Mouse (Mus musculus) embryonic stem cell, embryonic (primary cell): ENCODE data around the gene Lsm2.
"Not testable (repeated sequence)": the region's sequence is repeated elsewhere in the genome, so short reads cannot be mapped to it uniquely, and the experiment has no call there.

Source experiments
- CTCF ChIA-PET, 4 experiments: fragments of 300-600 bp in 2 of 4; fragments of 350-600 bp in 2 of 4; sonication (Branson Sonifier 250); formaldehyde crosslinking; loops; one replicate each; lab custom pipeline; 2022; ENCODE audit warnings: inconsistent platforms in 2 of 4; lab: Charles Lee
- POLR2A ChIA-PET, 4 experiments: fragments of 300-600 bp in 2 of 4; fragments of 350-600 bp in 2 of 4; sonication (Branson Sonifier 250); formaldehyde crosslinking; loops; one replicate each; lab custom pipeline; 2022; ENCODE audit warnings: antibody characterized with exemption in 4 of 4, inconsistent platforms in 1 of 4; lab: Charles Lee

The Lsm2 gene

GRCm38 (mm10) chr17:34951636-34952377 is 29.9 kb upstream of the Lsm2 start:
- POLR2A ChIA-PET = interaction anchor here (0.6 to 9.1 kb wide), 193 partner anchors 9 to 1043 kb away, joined by 3 to 216 read pairs (median 5); partner anchors contain the start of genes Agpat1 (in 3 of the 4), H2-DMa (in 3 of the 4), Hspa1a (in 3 of the 4) and Hspa1l (in 3 of the 4)
- CTCF ChIA-PET = interaction anchor here in 3 of 4 experiments (0.6 to 1.9 kb wide), 48 partner anchors 11 to 581 kb away, joined by 3 to 13 read pairs (median 4); partner anchors contain the start of genes Lsm2 (in 2 of the 3), Neu1 (in 2 of the 3), Atf6b (in 1 of the 3) and C2 (in 1 of the 3)

DNA sequence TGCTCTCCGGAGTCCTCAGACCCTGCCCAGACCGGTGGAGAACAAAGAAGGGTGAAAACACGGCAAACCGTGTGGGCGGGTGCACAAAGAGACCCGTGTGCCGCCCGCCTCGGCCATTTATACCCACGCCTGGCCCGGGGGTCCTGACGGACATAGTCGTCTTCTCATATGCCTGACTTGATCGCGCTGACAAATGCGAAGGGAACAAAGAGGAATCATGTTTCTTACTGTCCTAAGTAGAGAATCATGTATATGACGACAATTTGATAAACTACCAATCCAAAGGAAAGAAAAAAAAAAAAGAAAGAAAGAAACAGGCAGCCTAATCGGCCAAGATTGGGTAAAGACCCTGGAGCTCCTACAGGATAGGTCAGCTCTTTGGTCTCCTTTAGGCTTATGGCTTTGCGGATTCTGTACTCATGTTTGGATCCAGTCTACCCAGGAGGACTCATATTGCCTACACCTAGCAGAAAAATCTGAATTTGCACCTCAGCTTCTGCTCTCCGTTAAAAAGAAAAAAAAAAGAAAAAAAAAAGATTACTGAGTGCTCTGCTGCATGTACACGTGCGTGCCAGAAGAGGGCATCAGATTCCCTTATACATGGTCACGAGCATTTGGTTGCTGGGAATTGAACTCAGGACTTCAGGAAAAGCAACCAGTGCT is 29.2 kb upstream of the Lsm2 start:
- ChIA-PET POLR2A (interaction anchor here (0.6 to 9.1 kb wide), 212 partner anchors 10 to 1044 kb away, joined by 3 to 216 read pairs (median 4); partner anchors contain the start of genes Atf6b (in 3 of the 4), D17H6S53E (in 3 of the 4), Ehmt2 (in 3 of the 4) and Hspa1a (in 3 of the 4)), CTCF (interaction anchor here (0.6 to 1.7 kb wide), 53 partner anchors 11 to 1076 kb away, joined by 3 to 13 read pairs (median 4); partner anchors contain the start of genes Lsm2 (in 2 of the 4), Neu1 (in 2 of the 4), Atf6b (in 1 of the 4) and C2 (in 1 of the 4))

GRCm38 (mm10) chr17:34953258-34953657 is 28.4 kb upstream of the Lsm2 start:
- ChIA-PET CTCF (interaction anchor here in 3 of 4 experiments (0.7 to 1.7 kb wide), 4 partner anchors 25 to 203 kb away, joined by 7 to 9 read pairs (median 8); partner anchors contain the start of gene Lsm2 (in 1 of the 3)), POLR2A (interaction anchor here in 3 of 4 experiments (0.7 to 9.1 kb wide), 31 partner anchors 10 to 701 kb away, joined by 3 to 216 read pairs (median 10); partner anchors contain the start of genes Lsm2 (in 2 of the 3), Gm20547 (in 1 of the 3), Hspa1a (in 1 of the 3) and Hspa1b (in 1 of the 3))

GRCm38 (mm10) chr17:34953904-34954303 is 27.8 kb upstream of the Lsm2 start:
- CTCF ChIA-PET = no interaction called here
- POLR2A ChIA-PET = interaction anchor here in 2 of 4 experiments (0.8 to 1.6 kb wide), 2 partner anchors 20 to 106 kb away, joined by 3 to 5 read pairs; partner anchors contain the start of gene Ddah2 (in 1 of the 2)

GRCm38 (mm10) chr17:34954831-34955230 is 26.8 kb upstream of the Lsm2 start:
- ChIA-PET POLR2A (interaction anchor here in 3 of 4 experiments (0.8 to 3.0 kb wide), 15 partner anchors 9 to 614 kb away, joined by 3 to 32 read pairs (median 4); partner anchors contain the start of genes Csnk2b (in 1 of the 3), Ddah2 (in 1 of the 3), Gm20481 (in 1 of the 3) and Gpank1 (in 1 of the 3)), CTCF (interaction anchor here in 2 of 4 experiments (0.6 to 1.2 kb wide), 3 partner anchors 27 to 1063 kb away, joined by 3 to 5 read pairs (median 3); partner anchors contain the start of gene Lsm2 (in 1 of the 2))

- CTCF ChIA-PET = interaction anchor here in 2 of 4 experiments (0.5 to 1.3 kb wide), 4 partner anchors 24 to 132 kb away, joined by 3 read pairs; partner anchors contain the start of gene Lsm2 (in 1 of the 2)
- POLR2A ChIA-PET = interaction anchor here in 3 of 4 experiments (0.6 to 3.0 kb wide), 13 partner anchors 8 to 615 kb away, joined by 3 to 32 read pairs (median 4); partner anchors contain the start of genes Lsm2 (in 2 of the 3), Csnk2b (in 1 of the 3), Ddx39b (in 1 of the 3) and Gm20481 (in 1 of the 3)
These were observed 25.8 kb upstream of the Lsm2 start for GRCm38 (mm10) chr17:34955884-34956283.

DNA sequence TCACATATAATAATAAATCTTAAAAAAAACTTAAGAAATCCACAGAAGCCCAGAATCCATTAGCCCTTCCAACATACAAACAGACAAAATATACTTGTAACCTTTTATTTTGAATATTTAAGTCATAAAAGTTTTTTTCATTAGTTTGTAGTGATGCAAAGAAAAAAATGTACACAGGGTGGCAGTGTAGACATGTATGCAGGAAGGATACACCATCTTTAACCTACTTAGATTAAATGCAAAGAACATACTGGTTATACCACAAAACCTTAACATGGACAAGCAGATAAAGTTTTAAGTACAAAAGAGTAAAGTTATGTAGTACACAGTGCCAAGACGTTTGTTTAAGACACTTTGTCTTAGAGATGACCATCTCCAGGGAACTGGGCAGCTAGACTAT is 25.3 kb upstream of the Lsm2 start:
- ChIA-PET POLR2A (interaction anchor here in 3 of 4 experiments (0.7 to 3.0 kb wide), 13 partner anchors 8 to 285 kb away, joined by 3 to 32 read pairs (median 4); partner anchors contain the start of genes Lsm2 (in 2 of the 3), Csnk2b (in 1 of the 3), Ddx39b (in 1 of the 3) and Gm20481 (in 1 of the 3)), CTCF (interaction anchor here in 2 of 4 experiments (0.9 to 1.3 kb wide), 2 partner anchors 23 to 131 kb away, joined by 3 read pairs; no protein-coding TSS in a partner anchor)

- CTCF ChIA-PET = not testable (repeated sequence)
- POLR2A ChIA-PET = interaction anchor here in 2 of 4 experiments (1.2 to 3.0 kb wide), 4 partner anchors 10 to 24 kb away, joined by 4 to 32 read pairs (median 9); partner anchors contain the start of genes Lsm2 (in 2 of the 2) and Gm20481 (in 1 of the 2)
These were observed 24.4 kb upstream of the Lsm2 start for GRCm38 (mm10) chr17:34957291-34957690.

DNA sequence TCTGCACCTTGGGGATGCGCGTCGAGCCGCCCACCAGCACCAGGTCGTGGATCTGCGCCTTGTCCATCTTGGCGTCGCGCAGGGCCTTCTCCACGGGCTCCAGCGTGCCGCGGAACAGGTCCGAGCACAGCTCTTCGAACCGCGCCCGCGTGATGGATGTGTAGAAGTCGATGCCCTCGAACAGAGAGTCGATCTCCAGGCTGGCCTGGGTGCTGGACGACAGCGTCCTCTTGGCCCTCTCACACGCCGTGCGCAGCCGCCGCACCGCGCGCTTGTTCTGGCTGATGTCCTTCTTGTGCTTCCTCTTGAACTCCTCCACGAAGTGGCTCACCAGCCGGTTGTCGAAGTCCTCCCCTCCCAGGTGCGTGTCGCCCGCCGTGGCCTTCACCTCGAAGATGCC is 23.7 kb upstream of the Lsm2 start:
- CTCF ChIA-PET, POLR2A ChIA-PET: not testable (repeated sequence)

- CTCF ChIA-PET = not testable (repeated sequence)
- POLR2A ChIA-PET = interaction anchor here in 3 of 4 experiments (0.5 to 9.5 kb wide), 18 partner anchors 8 to 852 kb away, joined by 3 to 216 read pairs (median 3); partner anchors contain the start of genes Hspa1l (in 2 of the 3), H2-DMa (in 1 of the 3), Hspa1a (in 1 of the 3) and Lsm2 (in 1 of the 3)
These were observed 22.9 kb upstream of the Lsm2 start for GRCm38 (mm10) chr17:34958734-34959129.

DNA sequence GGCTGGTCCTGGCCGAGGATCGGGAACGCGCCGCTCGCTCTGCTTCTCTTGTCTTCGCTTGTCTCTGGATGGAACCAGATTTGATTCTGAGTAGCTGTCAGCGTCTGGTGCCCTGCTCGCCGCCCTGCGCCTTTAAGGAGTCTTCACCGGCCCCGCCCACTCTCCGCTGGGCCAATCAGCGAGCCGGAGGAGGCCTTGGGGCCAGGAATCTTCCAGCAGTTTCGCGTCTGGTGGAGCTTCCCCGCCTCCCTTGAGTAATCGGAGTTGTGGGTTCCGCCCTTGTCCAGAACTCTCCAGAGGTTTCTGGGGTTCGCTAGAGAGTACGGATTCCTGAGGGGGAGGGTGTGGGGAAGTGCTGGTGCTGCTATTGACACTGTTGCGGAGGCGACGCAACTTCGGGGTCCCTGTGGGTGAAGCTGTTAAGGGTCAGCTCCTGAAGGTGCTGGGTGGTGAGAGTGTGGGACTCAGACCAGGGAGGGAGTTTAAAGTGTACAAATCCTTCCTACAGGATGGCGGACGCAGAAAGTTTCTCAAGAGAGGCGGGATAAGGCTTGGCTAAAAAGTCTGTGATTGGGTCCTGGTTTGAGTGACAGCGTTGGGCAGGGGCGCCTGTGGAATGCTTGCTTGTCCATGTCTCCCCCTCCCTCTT is 22.4 kb upstream of the Lsm2 start, which contains the start of gene Hspa1b:
Gene Hspa1b, minus strand, starts transcription at position 109 of the 649 bp plus-strand sequence.
- CTCF ChIA-PET = not testable (repeated sequence)
- POLR2A ChIA-PET = interaction anchor here (0.5 to 9.5 kb wide), 19 partner anchors 8 to 852 kb away, joined by 3 to 216 read pairs (median 3); partner anchors contain the start of genes Hspa1l (in 2 of the 4), H2-DMa (in 1 of the 4), Hspa1a (in 1 of the 4) and Lsm2 (in 1 of the 4)

DNA sequence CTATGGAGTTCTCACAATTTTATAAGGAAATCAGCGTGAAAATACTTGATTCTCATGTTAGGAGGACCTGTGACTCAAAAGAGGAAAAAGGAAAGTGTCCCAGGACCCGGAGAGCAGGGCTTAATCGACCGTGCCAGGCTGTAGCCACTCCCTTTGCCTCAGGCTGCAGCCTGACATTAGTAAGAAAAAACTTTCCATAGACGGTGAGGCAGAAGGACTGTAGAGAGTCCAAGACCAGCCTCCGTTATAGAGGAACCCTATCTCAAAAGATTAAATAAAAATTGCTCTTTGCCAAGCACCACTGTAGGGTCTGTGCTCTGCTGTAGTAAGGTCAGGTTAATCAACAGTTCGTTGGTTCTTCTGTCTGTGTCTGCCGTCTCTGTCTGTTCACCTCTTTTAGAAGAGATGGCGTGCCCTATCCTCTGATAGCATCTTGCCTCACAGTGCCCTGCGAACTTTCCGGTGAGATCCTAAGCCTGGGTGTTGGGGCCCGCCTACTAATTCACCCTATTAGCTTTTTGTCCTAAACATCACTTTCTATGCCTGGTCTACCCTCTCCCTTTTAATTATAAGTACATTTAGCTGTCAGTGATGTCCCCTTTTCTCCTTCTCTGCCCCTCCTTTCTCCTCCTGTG is 21.7 kb upstream of the Lsm2 start:
- CTCF ChIA-PET = interaction anchor here in 3 of 4 experiments (0.6 to 0.8 kb wide), 4 partner anchors 99 to 650 kb away, joined by 3 to 13 read pairs (median 6); partner anchors contain the start of gene D17H6S53E (in 1 of the 3)
- POLR2A ChIA-PET = interaction anchor here (0.7 to 9.5 kb wide), 14 partner anchors 7 to 841 kb away, joined by 3 to 216 read pairs (median 3); partner anchors contain the start of genes H2-DMa (in 1 of the 4), Hspa1l (in 1 of the 4) and Lsm2 (in 1 of the 4)

- CTCF ChIA-PET = interaction anchor here in 3 of 4 experiments (0.6 to 0.8 kb wide), 4 partner anchors 98 to 649 kb away, joined by 3 to 13 read pairs (median 6); partner anchors contain the start of gene D17H6S53E (in 1 of the 3)
- POLR2A ChIA-PET = interaction anchor here in 2 of 4 experiments (0.7 to 9.5 kb wide), 8 partner anchors 10 to 119 kb away, joined by 3 to 216 read pairs (median 5); partner anchors contain the start of genes Hspa1a (in 1 of the 2) and Hspa1l (in 1 of the 2)
These were observed 20.8 kb upstream of the Lsm2 start for GRCm38 (mm10) chr17:34960702-34961493.

GRCm38 (mm10) chr17:34962125-34962524 is 19.5 kb upstream of the Lsm2 start:
- POLR2A ChIA-PET = interaction anchor here (0.6 to 9.5 kb wide), 10 partner anchors 10 to 191 kb away, joined by 3 to 216 read pairs (median 5); partner anchors contain the start of genes Hspa1a (in 2 of the 4) and Hspa1l (in 2 of the 4)

More at GRCm38 (mm10) chr17:34962125-34962524, 19.5 kb upstream of the Lsm2 start:
- CTCF ChIA-PET = interaction anchor here in 1 of 4 experiments (0.7 kb wide), 1 partner anchor 356 kb away, joined by 5 read pairs; no protein-coding TSS in a partner anchor
